Mouse (Mus musculus) kidney, postnatal 0 days (tissue): ENCODE measurements around the gene Il1r1. TPM values are rescaled to one million over a fixed set of nuclear protein-coding genes. Genes with fewer than 3 reads are reported as not detected.

ENCODE experiments used
- ATAC-seq: fragments of 200-750 bp; cut with Nextera tagmentation; replicated peaks from 2 replicates; pipeline ENCODE4 v1.8.0; 2017; ENCODE audit warnings: low read depth, moderate number of reproducible peaks, moderate TSS enrichment, moderate library complexity; ENCODE audit not compliant: low FRiP score
- DNase-seq: peaks from one replicate; pipeline ENCODE4 v3.0.0-alpha.2; 2016; ENCODE audit warnings: low spot score
- H3K27ac ChIP-seq: fragments of 300-500 bp; sonication (generic); 2 replicates; pipeline ENCODE4 v1.5.1; 2014; ENCODE audit warnings: mild to moderate bottlenecking
- H3K27me3 ChIP-seq: fragments of 300-500 bp; sonication (generic); 2 replicates; pipeline ENCODE4 v1.6.1; 2014; ENCODE audit warnings: low read length, mixed read lengths; ENCODE audit not compliant: insufficient read depth
- H3K36me3 ChIP-seq: fragments of 300-500 bp; sonication (generic); 2 replicates; pipeline ENCODE4 v1.6.1; 2014; ENCODE audit warnings: low read length, mixed read lengths; ENCODE audit not compliant: insufficient read depth
- H3K4me1 ChIP-seq: fragments of 300-500 bp; sonication (generic); replicated peaks from 2 replicates; pipeline ENCODE4 v1.6.1; 2014; ENCODE audit warnings: antibody characterized with exemption, low read length, mixed read lengths; ENCODE audit not compliant: insufficient read depth
- H3K4me2 ChIP-seq: fragments of 300-500 bp; sonication (generic); 2 replicates; pipeline ENCODE4 v1.6.1; 2014; ENCODE audit warnings: mild to moderate bottlenecking, low read length, moderate library complexity, mixed read lengths
- H3K4me3 ChIP-seq: fragments of 300-500 bp; sonication (generic); replicated peaks from 2 replicates; pipeline ENCODE4 v1.5.1; 2014; ENCODE audit warnings: low read depth, low read length
- H3K9ac ChIP-seq: fragments of 300-500 bp; sonication (generic); 2 replicates; pipeline ENCODE4 v1.6.1; 2014; ENCODE audit warnings: low read depth, low read length
- H3K9me3 ChIP-seq: fragments of 300-500 bp; sonication (generic); replicated peaks from 2 replicates; pipeline ENCODE4 v1.6.1; 2016; ENCODE audit warnings: low read length, inconsistent platforms, mixed read lengths
- CTCF ChIP-seq: IDR thresholded peaks from 2 replicates; pipeline ENCODE4 v1.5.1; 2016; ENCODE audit warnings: antibody characterized with exemption, low read depth, mild to moderate bottlenecking, moderate library complexity
- WGBS: fragments of 180-500 bp; shearing (Covaris S2); extraction: QIAGEN DNeasy Blood & Tissue Kit; methylation state at CpG from one replicate; pipeline ENCODE4 v1.1.7; 2014; 5-methylcytosine and 5-hydroxymethylcytosine counted together
- polyA plus RNA-seq: library from polyadenylated mRNA; unstranded; fragments of >200 nt; fragmentation: Nextera tagmentation; extraction: Ambion mirVana; gene quantifications from 2 replicates; pipeline ENCODE4 v1.2.1, GENCODE M21; 2015

The Il1r1 gene
- polyA plus RNA-seq, 1 experiment from 2014 or later = 5.6 TPM

DNA sequence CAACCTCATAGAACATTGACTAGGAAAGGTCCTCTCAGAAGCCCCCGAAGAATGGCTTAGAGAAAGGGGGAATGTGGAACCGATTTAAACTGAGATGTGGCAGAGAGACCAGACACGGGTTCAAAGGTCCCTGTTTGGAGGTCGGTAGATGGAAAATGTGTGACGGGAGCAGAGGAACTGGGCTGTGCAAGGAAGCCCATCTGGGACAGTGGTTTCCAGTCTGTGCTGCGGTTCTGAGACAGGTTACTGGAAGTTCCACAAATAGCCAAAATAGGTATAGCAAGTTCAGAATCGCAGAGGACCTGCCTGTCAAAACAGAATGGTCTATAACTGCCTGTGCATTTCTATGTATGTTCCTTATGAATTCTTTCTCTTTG lies 38.2 kb downstream of the Il1r1 start:
- 64% methylated on average over 7 of the region's 7 CpGs for WGBS

DNA sequence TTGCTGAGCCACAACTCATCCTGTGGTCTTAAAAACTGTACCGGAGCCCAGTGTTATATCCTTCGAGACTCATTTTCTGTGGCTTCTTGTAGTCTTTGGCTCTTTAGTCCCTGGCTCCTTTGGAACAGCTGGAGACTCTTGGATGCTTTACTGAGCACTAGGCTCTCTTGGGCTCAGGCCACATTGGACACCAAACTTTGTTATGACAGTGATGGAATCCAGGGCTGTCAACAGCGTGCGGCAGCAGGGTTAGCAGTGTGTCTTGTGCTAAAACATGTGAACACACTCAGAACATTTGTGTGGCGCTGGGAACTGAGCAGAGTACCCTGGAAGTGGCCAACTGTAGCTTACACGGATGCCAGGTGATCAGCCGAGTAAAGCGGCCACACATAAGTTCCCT lies 38.8 kb downstream of the Il1r1 start:
- Histone ChIP-seq H3K27me3 (no peaks in the 10 kb centered on the region), H3K4me1 (no peaks in the 10 kb centered on the region), H3K9ac (no peak overlapping the region), H3K27ac (no peak overlapping the region), H3K9me3 (no peaks in the 10 kb centered on the region), H3K36me3 (no peaks in the 10 kb centered on the region), H3K4me3 (no peak overlapping the region), H3K4me2 (no peak overlapping the region)
- no peak for TF ChIP-seq CTCF
- 90% methylated on average over 8 of the region's 8 CpGs for WGBS
- no peak for DNase-seq
- ATAC-seq = no peak

More for the DNA sequence above, 38.2 kb downstream of the Il1r1 start:
- H3K9me3 ChIP-seq = no peaks in the 10 kb centered on the region
- no peak overlapping the region for H3K9ac ChIP-seq
- no peaks in the 10 kb centered on the region for H3K27me3 ChIP-seq
- DNase-seq (no peak), ATAC-seq (no peak)
- H3K4me2 ChIP-seq = no peak overlapping the region
- H3K27ac ChIP-seq = no peak overlapping the region
- H3K4me1 ChIP-seq = no peaks in the 10 kb centered on the region
- TF ChIP-seq CTCF = no peak
- no peak overlapping the region for H3K4me3 ChIP-seq
- no peaks in the 10 kb centered on the region for H3K36me3 ChIP-seq

DNA sequence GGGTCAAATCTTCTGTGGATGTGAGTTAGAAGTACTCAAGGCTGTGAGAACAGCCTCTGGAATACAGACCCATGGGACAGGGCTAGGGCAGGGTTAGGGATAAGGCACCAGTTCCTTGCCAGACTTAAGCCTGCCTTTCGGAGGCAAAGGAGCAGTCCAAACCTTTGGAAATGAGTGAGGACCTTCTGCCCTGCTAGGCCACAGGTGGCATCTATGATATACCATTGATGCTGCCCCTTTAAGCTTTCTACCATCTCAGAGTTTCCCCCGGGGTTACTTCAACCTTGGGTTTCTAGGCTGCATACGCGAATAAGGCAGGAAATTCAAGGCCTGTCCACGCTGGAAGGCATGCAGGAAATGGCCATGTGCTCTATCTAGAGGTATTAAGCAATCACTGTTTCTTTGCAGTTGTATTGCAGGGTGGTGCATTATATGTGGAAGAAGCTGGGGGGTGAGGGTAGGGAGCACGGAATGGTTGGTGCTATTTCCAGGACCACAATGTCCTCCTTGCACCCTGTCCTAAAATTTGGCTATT lies 40.5 kb downstream of the Il1r1 start:
- WGBS = 61% methylated on average over 6 of the region's 6 CpGs
- Histone ChIP-seq H3K9ac (no peak overlapping the region), H3K27me3 (no peaks in the 10 kb centered on the region), H3K9me3 (no peaks in the 10 kb centered on the region), H3K36me3 (no peaks in the 10 kb centered on the region), H3K4me3 (no peak overlapping the region), H3K4me2 (no peak overlapping the region), H3K4me1 (no peaks in the 10 kb centered on the region), H3K27ac (no peak overlapping the region)
- TF ChIP-seq CTCF = no peak
- ATAC-seq (no peak), DNase-seq (no peak)

DNA sequence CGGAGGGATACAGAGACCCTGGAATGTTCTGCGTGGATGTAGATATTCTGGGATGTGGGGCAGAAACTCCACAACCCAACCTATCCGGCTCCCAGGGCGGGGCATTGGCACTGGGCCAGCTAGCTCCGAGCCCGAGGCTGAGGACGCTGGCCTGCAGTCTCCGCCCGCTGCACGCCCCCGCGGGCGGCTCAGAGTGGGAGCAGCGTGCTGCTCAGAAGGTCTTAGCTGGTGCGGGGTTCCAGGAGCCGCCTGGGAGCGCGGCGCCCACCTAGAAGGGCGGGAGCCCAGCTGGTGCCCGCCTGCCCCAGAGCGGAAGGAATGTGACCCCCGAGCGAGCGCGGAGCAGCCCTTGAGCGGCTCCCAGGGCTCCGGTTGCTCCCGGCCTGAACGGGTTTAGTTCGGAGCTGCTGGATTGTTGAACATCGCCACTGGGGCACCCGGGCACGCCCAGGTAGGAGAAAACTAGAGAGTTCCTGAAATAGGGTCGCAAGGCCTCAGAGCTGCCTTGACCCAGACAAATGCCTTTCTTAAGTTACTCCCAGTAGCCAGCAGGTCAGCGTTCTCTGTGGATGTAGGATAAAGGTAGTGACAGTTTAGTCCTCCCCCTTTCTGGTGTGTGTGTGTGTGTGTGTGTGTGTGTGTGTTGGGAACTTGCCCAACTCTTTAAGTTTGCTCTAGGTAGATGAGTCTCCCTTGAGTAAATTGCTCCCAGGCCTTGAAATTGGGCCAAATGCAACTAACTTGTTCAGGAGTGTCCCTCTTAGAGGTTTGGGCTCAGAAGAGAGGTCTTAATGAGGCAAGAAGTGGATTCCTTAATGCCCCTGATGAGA lies 41.8 kb downstream of the Il1r1 start:
- peak overlapping the region; percentile 67 for H3K9ac ChIP-seq
- DNase-seq = peak; percentile 83
- peak overlapping the region; percentile 45 for H3K4me3 ChIP-seq
- H3K27me3 ChIP-seq = no peaks in the 10 kb centered on the region
- no peaks in the 10 kb centered on the region for H3K4me1 ChIP-seq
- H3K4me2 ChIP-seq = peak overlapping the region; percentile 71
- no peak for TF ChIP-seq CTCF
- H3K36me3 ChIP-seq = no peaks in the 10 kb centered on the region
- H3K9me3 ChIP-seq = no peaks in the 10 kb centered on the region
- WGBS = under 1% methylated on average over 35 of the region's 36 CpGs
- peak overlapping the region; percentile 44; the same call in 1 of the 2 replicates for H3K27ac ChIP-seq
- peak; percentile 89 for ATAC-seq

DNA sequence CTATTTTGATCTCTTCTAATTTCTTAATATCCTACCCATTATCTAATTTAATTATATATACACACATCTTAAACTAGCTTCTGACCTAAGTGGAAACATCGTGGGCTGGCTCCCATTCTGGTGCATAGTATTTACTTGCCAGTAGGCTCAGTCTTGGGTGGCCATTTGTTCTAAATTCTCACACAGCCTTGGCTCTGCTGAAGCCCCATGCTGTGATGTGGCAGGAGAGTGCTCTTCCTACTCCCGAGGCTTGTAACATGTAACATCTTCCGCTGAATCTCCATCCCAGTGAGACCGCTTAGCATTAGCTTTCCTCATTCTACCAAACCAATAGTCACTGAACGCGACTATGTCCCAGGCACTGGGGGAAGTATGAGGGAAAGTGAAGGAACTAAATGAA lies 43.0 kb downstream of the Il1r1 start:
- ATAC-seq (no peak), DNase-seq (no peak)
- Histone ChIP-seq H3K4me3 (no peak overlapping the region), H3K27me3 (no peaks in the 10 kb centered on the region), H3K27ac (no peak overlapping the region), H3K9me3 (no peaks in the 10 kb centered on the region), H3K4me1 (no peaks in the 10 kb centered on the region), H3K9ac (no peak overlapping the region), H3K4me2 (no peak overlapping the region), H3K36me3 (no peaks in the 10 kb centered on the region)
- 93% methylated on average over 6 of the region's 6 CpGs for WGBS
- TF ChIP-seq CTCF = no peak

DNA sequence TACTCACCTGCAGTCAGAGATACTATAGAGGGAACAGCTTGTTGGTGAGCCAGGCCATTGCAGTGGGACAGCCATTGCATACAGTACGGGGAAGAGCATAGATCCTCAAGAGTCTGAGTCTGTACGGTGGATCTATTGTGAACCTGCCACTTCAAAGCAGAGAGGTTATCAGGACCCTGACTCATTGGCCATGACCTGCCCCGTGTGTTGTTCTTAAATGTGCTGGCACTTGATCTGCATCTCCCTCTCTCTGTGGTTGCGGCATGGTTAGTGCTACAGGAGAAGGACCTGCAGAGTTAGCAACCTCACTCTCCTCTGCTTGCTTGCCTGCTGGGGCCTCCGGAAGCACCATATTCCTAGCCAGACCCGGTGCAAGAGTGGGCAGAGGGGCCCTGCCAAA lies 43.7 kb downstream of the Il1r1 start:
- no peak overlapping the region for H3K4me3 ChIP-seq
- H3K4me2 ChIP-seq = no peak overlapping the region
- no peak overlapping the region for H3K27ac ChIP-seq
- no peaks in the 10 kb centered on the region for H3K4me1 ChIP-seq
- H3K27me3 ChIP-seq = no peaks in the 10 kb centered on the region
- 86% methylated on average over 6 of the region's 6 CpGs for WGBS
- no peak overlapping the region for H3K9ac ChIP-seq
- ATAC-seq (no peak), DNase-seq (no peak)
- no peak for TF ChIP-seq CTCF
- no peaks in the 10 kb centered on the region for H3K9me3 ChIP-seq
- H3K36me3 ChIP-seq = no peaks in the 10 kb centered on the region
